Mouse (Mus musculus): Measurements from ENCODE around the gene Cd47. TPM values are rescaled to one million over a fixed set of nuclear protein-coding genes. Genes with fewer than 3 reads are reported as not detected.

Gene Cd47
- polyA plus RNA-seq, 1 experiment from 2014 or later: 96.3 TPM

DNA sequence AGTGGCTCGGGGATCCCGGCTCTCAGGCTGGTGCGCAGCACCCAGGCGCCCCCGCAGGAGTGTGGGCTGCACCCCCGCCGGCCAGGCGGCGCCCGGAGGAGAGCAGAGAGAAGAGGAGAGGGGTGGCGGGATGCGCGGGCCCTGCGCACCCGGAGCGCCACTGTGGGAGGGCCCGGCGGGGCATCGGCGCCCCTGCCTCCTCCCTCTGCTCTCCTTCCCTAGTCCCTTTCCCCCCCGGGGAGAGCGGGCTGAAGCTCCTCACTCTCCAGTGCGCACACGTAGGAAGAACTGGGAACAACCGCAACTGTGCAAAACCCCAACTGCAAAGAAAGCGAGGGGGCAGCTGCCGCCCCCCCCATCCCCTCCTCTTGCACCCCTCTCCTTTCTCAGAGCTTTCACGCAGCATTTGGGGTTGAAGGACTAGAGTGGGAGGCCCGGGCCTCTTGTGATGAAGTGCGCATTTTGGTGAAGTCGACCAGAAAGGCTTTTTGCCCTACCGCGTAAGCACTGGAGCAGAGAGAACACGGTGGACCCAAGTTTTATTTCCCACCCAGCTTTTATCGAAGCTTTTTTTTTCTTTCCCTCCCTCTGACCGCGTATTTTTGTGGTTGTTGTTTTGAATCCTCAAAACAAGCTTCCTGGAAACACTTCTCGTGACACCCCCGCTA, 55.6 kb downstream of the Cd47 start:
- ATAC-seq (ENCODE audit: insufficient read depth) (peak; percentile 77), DNase-seq (peak; percentile 75)

DNA sequence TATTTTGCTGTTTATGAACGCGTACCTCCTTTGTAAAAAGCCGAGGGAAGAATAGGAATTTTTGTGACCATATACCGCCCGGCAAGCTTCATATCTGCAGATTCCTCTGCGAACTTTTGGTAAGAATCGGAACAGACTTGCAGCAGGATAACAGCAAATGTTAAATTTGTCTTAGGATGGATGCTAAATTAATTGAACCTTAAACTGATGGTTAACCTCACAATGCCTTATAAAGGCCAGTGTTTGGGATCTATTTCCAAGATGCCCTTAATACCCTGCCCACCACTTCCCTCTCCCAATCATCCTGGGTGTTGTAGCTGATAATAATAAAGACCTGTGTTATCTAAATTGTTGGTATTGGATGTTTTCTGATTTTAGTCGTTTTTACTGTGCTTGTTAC, 56.3 kb downstream of the Cd47 start:
- DNase-seq: peak; percentile 31
- WGBS: 9% methylated on average over 8 of the region's 8 CpGs
- no peak for ATAC-seq (ENCODE audit: insufficient read depth)

More for the DNA sequence above, 55.6 kb downstream of the Cd47 start:
- H3K9ac ChIP-seq: peak overlapping the region; percentile 80
- H3K27me3 ChIP-seq (ENCODE audit: insufficient read depth, low read length): no peaks in the 10 kb centered on the region
- under 1% methylated on average over 39 of the region's 39 CpGs for WGBS
- H3K36me3 ChIP-seq (ENCODE audit: insufficient read depth): no peaks in the 10 kb centered on the region
- TF ChIP-seq CTCF (IDR thresholded peaks at IDR 0.05; ENCODE audit: low read depth): no peak
- peak overlapping the region; percentile 62 for H3K4me2 ChIP-seq
- no peaks in the 10 kb centered on the region for H3K9me3 ChIP-seq (ENCODE audit: low read depth, low read length)
- H3K27ac ChIP-seq (ENCODE audit: low read depth): peak overlapping the region; percentile 100
- peaks cover 13% of the 10 kb centered on the region for H3K4me1 ChIP-seq (ENCODE audit: insufficient read depth)
- peak overlapping the region; percentile 86 for H3K4me3 ChIP-seq (ENCODE audit: low read depth, low read length)

DNA sequence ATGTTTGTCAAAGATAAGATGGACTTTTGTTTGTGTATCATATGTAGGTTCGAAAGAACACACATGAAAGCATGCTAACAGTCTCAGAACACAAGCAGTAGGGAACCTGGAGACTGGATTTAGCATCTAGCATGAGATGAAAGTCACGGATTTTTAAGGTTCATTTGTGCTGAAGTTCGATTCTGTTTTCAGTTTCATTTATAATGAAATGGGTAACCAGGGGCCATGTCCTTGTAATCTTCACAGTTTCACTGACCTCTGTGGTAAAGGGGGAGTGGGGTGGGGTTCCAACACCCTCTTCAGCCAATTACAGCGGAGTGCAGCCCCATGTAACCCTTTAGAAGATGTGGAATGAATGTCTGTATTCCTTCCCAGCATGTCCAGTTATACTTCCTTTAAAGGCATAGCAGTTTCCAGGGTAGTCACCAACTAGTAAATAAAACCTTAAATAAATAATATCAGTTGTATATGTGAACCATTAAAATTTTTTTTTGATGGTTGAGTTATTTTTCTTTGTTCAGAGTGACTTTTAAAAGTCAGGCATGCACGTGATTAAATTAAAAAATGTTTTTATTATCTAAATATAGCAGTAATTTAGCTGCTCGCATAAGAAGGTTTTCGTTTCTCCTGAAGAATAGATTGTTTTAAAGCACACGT, 57.3 kb downstream of the Cd47 start:
- WGBS: 43% methylated on average over 8 of the region's 8 CpGs
- Histone ChIP-seq H3K36me3 (ENCODE audit: insufficient read depth) (no peaks in the 10 kb centered on the region), H3K4me1 (ENCODE audit: insufficient read depth) (peaks cover 13% of the 10 kb centered on the region), H3K9ac (peak overlapping the region; percentile 42), H3K9me3 (ENCODE audit: low read depth, low read length) (no peaks in the 10 kb centered on the region), H3K4me3 (ENCODE audit: low read depth, low read length) (peak overlapping the region; percentile 86), H3K27me3 (ENCODE audit: insufficient read depth, low read length) (no peaks in the 10 kb centered on the region), H3K27ac (ENCODE audit: low read depth) (peak overlapping the region; percentile 75; the same call in 1 of the 2 replicates), H3K4me2 (peak overlapping the region; percentile 62)
- ATAC-seq (ENCODE audit: insufficient read depth): no peak
- DNase-seq: peak; percentile 49
- TF ChIP-seq CTCF (IDR thresholded peaks at IDR 0.05; ENCODE audit: low read depth): no peak

More for the DNA sequence above, 56.3 kb downstream of the Cd47 start:
- H3K27ac ChIP-seq (ENCODE audit: low read depth): no peak overlapping the region; the same call in 1 of the 2 replicates
- no peaks in the 10 kb centered on the region for H3K36me3 ChIP-seq (ENCODE audit: insufficient read depth)
- H3K27me3 ChIP-seq (ENCODE audit: insufficient read depth, low read length): no peaks in the 10 kb centered on the region
- no peaks in the 10 kb centered on the region for H3K9me3 ChIP-seq (ENCODE audit: low read depth, low read length)
- peaks cover 13% of the 10 kb centered on the region for H3K4me1 ChIP-seq (ENCODE audit: insufficient read depth)
- TF ChIP-seq CTCF (IDR thresholded peaks at IDR 0.05; ENCODE audit: low read depth): no peak
- peak overlapping the region; percentile 80 for H3K9ac ChIP-seq
- H3K4me3 ChIP-seq (ENCODE audit: low read depth, low read length): peak overlapping the region; percentile 86
- H3K4me2 ChIP-seq: peak overlapping the region; percentile 62

DNA sequence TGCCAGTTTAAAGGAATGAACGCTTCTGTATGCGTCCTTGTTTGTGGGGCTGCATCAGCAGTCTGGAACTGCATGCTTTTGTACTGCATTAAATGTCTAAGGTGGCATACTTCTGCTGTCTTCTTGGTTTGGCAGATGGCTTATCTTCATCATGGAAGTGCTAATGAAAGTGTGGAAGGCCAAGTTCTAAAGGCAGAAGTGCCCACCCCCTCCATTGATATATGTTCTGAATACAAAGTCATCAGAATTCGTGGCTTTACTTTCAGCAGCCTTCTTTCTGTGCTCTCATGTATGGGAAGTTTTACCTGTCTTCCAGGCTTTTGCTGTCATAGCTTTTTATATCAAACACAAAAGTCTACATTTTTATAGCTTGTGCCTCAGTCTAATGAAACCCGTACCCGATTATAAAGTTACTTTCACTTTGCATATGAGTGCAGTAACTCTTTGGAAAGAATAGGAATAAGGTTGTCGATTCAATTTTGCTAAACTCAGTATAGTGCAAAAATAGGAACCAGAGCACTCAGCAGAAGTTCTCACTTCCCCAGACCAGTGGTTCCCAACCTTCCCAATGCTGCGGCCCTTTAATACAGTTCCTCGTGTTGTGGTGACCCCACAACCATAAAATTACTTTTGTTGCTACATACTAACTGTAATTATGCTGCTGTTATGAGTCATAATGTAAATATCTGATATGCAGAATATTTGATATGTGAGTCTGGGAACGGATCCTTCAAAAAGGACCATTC, 58.0 kb downstream of the Cd47 start:
- H3K9ac ChIP-seq: peak overlapping the region; percentile 42
- peaks cover 13% of the 10 kb centered on the region for H3K4me1 ChIP-seq (ENCODE audit: insufficient read depth)
- H3K36me3 ChIP-seq (ENCODE audit: insufficient read depth): no peaks in the 10 kb centered on the region
- WGBS: 56% methylated on average over 9 of the region's 9 CpGs
- H3K27me3 ChIP-seq (ENCODE audit: insufficient read depth, low read length): no peaks in the 10 kb centered on the region
- no peaks in the 10 kb centered on the region for H3K9me3 ChIP-seq (ENCODE audit: low read depth, low read length)
- TF ChIP-seq CTCF (IDR thresholded peaks at IDR 0.05; ENCODE audit: low read depth): no peak
- ATAC-seq (ENCODE audit: insufficient read depth) (no peak), DNase-seq (no peak)
- peak overlapping the region; percentile 86 for H3K4me3 ChIP-seq (ENCODE audit: low read depth, low read length)
- H3K4me2 ChIP-seq: peak overlapping the region; percentile 62
- peak overlapping the region; percentile 75 for H3K27ac ChIP-seq (ENCODE audit: low read depth)

DNA sequence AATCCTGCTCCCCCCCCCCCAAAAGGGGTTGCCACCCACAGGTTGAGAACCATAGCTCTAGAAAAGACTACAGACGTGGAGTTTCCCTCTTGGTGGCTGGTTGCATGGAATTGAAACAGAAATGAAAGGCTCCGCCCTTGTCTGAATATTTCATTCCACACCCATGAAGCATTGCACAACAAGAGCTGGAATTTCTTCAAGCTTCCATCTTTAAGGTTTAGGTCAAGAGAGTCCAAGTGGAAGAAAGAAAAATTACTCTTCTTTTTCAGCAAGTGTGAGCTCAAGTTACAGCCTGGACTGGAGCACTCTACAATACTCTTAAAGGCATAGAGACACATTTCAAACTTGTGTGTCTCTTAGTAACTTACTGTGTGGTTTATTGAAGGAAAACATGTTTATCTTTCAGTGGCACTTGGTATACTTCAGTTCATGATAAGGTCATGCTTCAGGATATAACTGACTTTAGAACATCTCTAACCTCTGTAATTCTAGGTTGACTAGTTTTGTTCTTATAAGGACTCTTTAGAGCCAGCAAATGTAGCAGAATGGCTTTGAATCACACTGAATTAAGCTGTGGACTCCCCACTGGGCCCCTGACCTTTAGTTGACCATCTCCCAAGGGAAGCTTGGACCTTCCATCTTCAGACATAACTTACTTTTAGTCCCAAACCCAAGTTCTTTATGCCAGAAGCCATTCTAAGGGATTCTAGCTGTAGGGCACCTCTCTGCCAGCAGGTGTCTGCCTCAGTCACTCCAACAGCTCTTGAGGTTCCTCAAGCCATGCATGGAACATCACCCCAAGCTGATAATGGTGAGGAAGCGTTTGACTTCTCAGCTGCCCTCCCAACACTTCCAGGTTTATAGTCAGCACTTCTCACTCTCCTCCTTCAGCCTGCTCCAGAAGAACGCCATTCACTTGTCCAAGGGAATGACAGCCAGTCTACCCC, 58.8 kb downstream of the Cd47 start:
- peak; percentile 24 for TF ChIP-seq CTCF (IDR thresholded peaks at IDR 0.05; ENCODE audit: low read depth)
- Histone ChIP-seq H3K27ac (ENCODE audit: low read depth) (peak overlapping the region; percentile 75), H3K9me3 (ENCODE audit: low read depth, low read length) (no peaks in the 10 kb centered on the region), H3K4me3 (ENCODE audit: low read depth, low read length) (peak overlapping the region; percentile 86), H3K4me1 (ENCODE audit: insufficient read depth) (peaks cover 13% of the 10 kb centered on the region), H3K36me3 (ENCODE audit: insufficient read depth) (no peaks in the 10 kb centered on the region), H3K27me3 (ENCODE audit: insufficient read depth, low read length) (no peaks in the 10 kb centered on the region), H3K9ac (no peak overlapping the region; the same call in 1 of the 2 replicates), H3K4me2 (peak overlapping the region; percentile 62)
- 54% methylated on average over 4 of the region's 4 CpGs for WGBS
- DNase-seq (peak; percentile 90), ATAC-seq (ENCODE audit: insufficient read depth) (peak; percentile 3; the same call in 1 of the 2 replicates)

DNA sequence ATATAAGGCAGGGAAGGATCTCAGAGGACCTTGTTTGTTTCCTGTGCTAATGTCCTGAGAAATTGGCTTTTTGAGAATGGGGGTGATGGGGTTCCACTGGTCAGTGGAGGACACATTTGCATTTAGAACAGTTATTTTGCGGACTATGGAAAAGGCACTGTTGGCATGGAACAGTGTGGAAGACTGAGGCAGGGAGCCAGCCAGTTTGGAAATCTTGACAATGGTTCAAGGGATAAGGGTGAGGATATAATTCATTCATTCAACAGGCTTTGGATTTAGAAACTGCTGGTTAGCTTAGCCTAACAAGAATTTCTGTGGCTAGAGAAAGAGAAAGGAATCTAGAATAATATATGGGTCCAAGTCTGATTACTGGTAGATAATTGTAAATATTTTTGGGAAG, 61.7 kb downstream of the Cd47 start:
- no peak for TF ChIP-seq CTCF (IDR thresholded peaks at IDR 0.05; ENCODE audit: low read depth)
- H3K27ac ChIP-seq (ENCODE audit: low read depth): no peak overlapping the region
- 100% methylated on average over 1 of the region's 1 CpGs for WGBS
- H3K9me3 ChIP-seq (ENCODE audit: low read depth, low read length): peaks cover 6% of the 10 kb centered on the region; the same call in 1 of the 2 replicates
- ATAC-seq (ENCODE audit: insufficient read depth) (no peak), DNase-seq (no peak)
- no peak overlapping the region for H3K9ac ChIP-seq
- no peaks in the 10 kb centered on the region for H3K36me3 ChIP-seq (ENCODE audit: insufficient read depth)
- peaks cover 13% of the 10 kb centered on the region for H3K4me1 ChIP-seq (ENCODE audit: insufficient read depth)
- no peak overlapping the region for H3K4me2 ChIP-seq
- H3K27me3 ChIP-seq (ENCODE audit: insufficient read depth, low read length): no peaks in the 10 kb centered on the region
- no peak overlapping the region for H3K4me3 ChIP-seq (ENCODE audit: low read depth, low read length)
